Mouse (Mus musculus) ES-Bruce4 (cell line): ENCODE results near the gene Myo1h. TPM values are rescaled to one million over a fixed set of nuclear protein-coding genes. Genes with fewer than 3 reads are reported as not detected.
A peak's percentile ranks its signal among the peaks of the same experiment; 100 is the strongest.

Experiments used
- H3K27ac ChIP-seq: 2 replicates; pipeline ENCODE4 v1.5.1; 2012; ENCODE audit warnings: low read length, inconsistent platforms; ENCODE audit not compliant: insufficient read depth
- H3K27me3 ChIP-seq: 2 replicates; pipeline ENCODE4 v1.6.1; 2012; ENCODE audit warnings: mild to moderate bottlenecking, low read length, inconsistent platforms; ENCODE audit not compliant: control insufficient read depth, poor library complexity, insufficient read depth, severe bottlenecking
- H3K36me3 ChIP-seq: 2 replicates; pipeline ENCODE4 v1.6.1; 2012; ENCODE audit warnings: inconsistent platforms, mild to moderate bottlenecking, low read length, moderate library complexity; ENCODE audit not compliant: control insufficient read depth, poor library complexity, insufficient read depth, severe bottlenecking
- H3K4me1 ChIP-seq: one replicate; pipeline ENCODE4 v1.8.1; 2011; ENCODE audit warnings: low read length; ENCODE audit not compliant: control insufficient read depth, insufficient read depth
- H3K4me3 ChIP-seq: 2 replicates; pipeline ENCODE4 v1.5.1; 2011; ENCODE audit warnings: low read depth, mild to moderate bottlenecking, low read length
- H3K9ac ChIP-seq: 2 replicates; pipeline ENCODE4 v1.6.1; 2012; ENCODE audit warnings: low read depth, mild to moderate bottlenecking, inconsistent platforms; ENCODE audit not compliant: poor library complexity, severe bottlenecking
- H3K9me3 ChIP-seq: replicated peaks from 2 replicates; pipeline ENCODE4 v1.6.1; 2012; ENCODE audit warnings: mild to moderate bottlenecking, low read length, inconsistent platforms; ENCODE audit not compliant: control insufficient read depth, poor library complexity, insufficient read depth, severe bottlenecking
- CTCF ChIP-seq: IDR thresholded peaks from one replicate; pipeline ENCODE4 v1.8.1; 2011; ENCODE audit warnings: low read depth, low read length
- EP300 ChIP-seq: IDR thresholded peaks from 2 replicates; pipeline ENCODE4 v1.6.1; 2011; ENCODE audit warnings: low read depth, low read length; ENCODE audit not compliant: insufficient read depth
- POLR2A ChIP-seq: IDR thresholded peaks from one replicate; pipeline ENCODE4 v1.8.1; 2011; ENCODE audit warnings: low read length; ENCODE audit not compliant: insufficient read depth
- polyA plus RNA-seq: library from polyadenylated mRNA; stranded (reverse); fragments of >200 nt; gene quantifications from 2 replicates; pipeline ENCODE4 v1.2.4, GENCODE M21; 2011; ENCODE audit warnings: low read depth; ENCODE audit not compliant: missing spikeins, insufficient read depth, insufficient read length

The Myo1h gene
- polyA plus RNA-seq, 1 experiment = 1.8 TPM

GRCm38 (mm10) chr5:114381013-114381351, 92.0 kb downstream of the Myo1h start:
- Histone ChIP-seq H3K36me3 (0 out of 2 replicates have a peak, but pooled peaks cover 6% of the 10 kb centered on the region), H3K27me3 (no peaks in the 10 kb centered on the region), H3K4me3 (peak overlapping the region; percentile 99), H3K9me3 (no peaks in the 10 kb centered on the region), H3K27ac (no peak overlapping the region), H3K9ac (peak overlapping the region; percentile 99), H3K4me1 (no peaks in the 10 kb centered on the region)
- no peak for TF ChIP-seq POLR2A
- TF ChIP-seq CTCF = no peak
- no peak for TF ChIP-seq EP300

DNA sequence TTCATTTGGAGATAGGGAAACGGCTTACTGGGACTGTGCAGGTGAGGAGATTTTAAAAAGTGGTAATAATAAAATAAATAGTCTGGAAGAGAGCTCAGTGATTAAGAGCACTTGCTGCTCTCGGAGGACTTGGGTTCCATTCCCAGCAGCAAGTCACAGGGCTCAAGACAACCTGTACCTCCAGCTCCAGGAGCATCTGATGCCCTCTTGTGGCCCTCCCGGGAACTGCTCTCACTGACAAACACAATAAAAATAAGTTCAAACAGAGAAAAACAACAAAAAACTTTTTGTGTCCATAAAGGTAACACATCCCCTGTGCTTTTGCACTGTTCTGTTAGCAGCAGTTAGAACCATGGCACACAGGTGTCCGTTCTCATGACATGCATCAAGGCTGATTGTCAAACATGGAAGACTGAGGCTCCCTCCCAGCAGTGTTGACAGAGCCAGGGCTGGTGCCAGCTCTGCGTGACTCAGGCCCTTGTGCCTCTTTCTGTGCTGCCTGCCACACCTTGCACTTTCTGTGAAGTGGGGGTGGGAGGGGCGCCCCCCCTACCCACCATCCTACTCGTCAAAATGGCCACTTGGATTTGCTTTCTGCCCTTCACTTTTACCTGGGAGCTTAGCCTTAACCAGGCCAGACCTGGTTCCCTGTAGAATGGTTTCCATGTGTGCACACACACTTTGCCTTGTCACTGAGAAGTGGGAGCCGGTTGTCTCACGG, 94.4 kb downstream of the Myo1h start:
- Histone ChIP-seq H3K4me3 (no peak overlapping the region), H3K9me3 (no peaks in the 10 kb centered on the region), H3K27ac (no peak overlapping the region), H3K9ac (no peak overlapping the region), H3K27me3 (no peaks in the 10 kb centered on the region), H3K36me3 (0 out of 2 replicates have a peak, but pooled peaks cover 6% of the 10 kb centered on the region), H3K4me1 (no peaks in the 10 kb centered on the region)
- TF ChIP-seq EP300 (no peak), CTCF (peak; percentile 81)

- Histone ChIP-seq H3K9me3 (no peaks in the 10 kb centered on the region), H3K4me3 (no peak overlapping the region), H3K27me3 (no peaks in the 10 kb centered on the region), H3K27ac (no peak overlapping the region), H3K9ac (no peak overlapping the region), H3K4me1 (no peaks in the 10 kb centered on the region), H3K36me3 (0 out of 2 replicates have a peak, but pooled peaks cover 6% of the 10 kb centered on the region)
- TF ChIP-seq CTCF (no peak), POLR2A (no peak), EP300 (no peak)
Observed at GRCm38 (mm10) chr5:114384448-114384847, 95.5 kb downstream of the Myo1h start.

GRCm38 (mm10) chr5:114393169-114393568, 104.2 kb downstream of the Myo1h start:
- TF ChIP-seq POLR2A (no peak), EP300 (no peak), CTCF (no peak)
- Histone ChIP-seq H3K36me3 (no peaks in the 10 kb centered on the region), H3K9me3 (no peaks in the 10 kb centered on the region), H3K27me3 (no peaks in the 10 kb centered on the region), H3K27ac (no peak overlapping the region), H3K9ac (no peak overlapping the region), H3K4me1 (no peaks in the 10 kb centered on the region), H3K4me3 (no peak overlapping the region)

- Histone ChIP-seq H3K4me1 (no peaks in the 10 kb centered on the region), H3K36me3 (peaks cover 8% of the 10 kb centered on the region; the same call in 1 of the 2 replicates), H3K27me3 (no peaks in the 10 kb centered on the region), H3K27ac (no peak overlapping the region), H3K9ac (no peak overlapping the region), H3K4me3 (no peak overlapping the region), H3K9me3 (no peaks in the 10 kb centered on the region)
- TF ChIP-seq CTCF (no peak), EP300 (no peak), POLR2A (no peak)
Observed at GRCm38 (mm10) chr5:114406592-114406991, 117.6 kb downstream of the Myo1h start.

DNA sequence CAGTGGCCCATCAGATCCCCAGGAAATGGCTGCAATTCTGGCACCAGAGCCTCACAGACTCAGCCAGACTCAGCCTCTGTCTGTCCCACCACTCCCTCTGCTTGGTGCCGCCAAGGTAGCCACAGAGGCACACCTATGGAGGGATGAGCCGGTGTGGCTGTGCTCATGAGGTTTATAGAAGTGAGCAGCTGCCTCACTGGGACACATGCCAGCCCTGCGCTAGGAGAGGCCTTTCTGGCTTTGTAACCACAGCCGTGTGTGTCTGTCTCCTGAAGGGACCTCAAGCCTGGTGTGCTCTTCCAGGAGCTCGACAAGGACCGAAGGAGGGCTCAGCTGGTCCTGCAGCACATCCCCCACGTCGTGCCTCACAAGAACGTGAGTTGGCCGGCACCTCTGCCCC, 118.3 kb downstream of the Myo1h start:
- Histone ChIP-seq H3K27me3 (no peaks in the 10 kb centered on the region), H3K27ac (no peak overlapping the region), H3K36me3 (peaks cover 8% of the 10 kb centered on the region; the same call in 1 of the 2 replicates), H3K4me3 (no peak overlapping the region), H3K4me1 (no peaks in the 10 kb centered on the region), H3K9me3 (no peaks in the 10 kb centered on the region), H3K9ac (no peak overlapping the region)
- no peak for TF ChIP-seq EP300
- TF ChIP-seq POLR2A = no peak
- TF ChIP-seq CTCF = no peak
